Mouse (Mus musculus): ENCODE measurements around the gene Clhc1. TPM values are rescaled to one million over a fixed set of nuclear protein-coding genes. Genes with fewer than 3 reads are reported as not detected.

Gene Clhc1
- polyA plus RNA-seq, 1 experiment, result 0.49 TPM

- Histone ChIP-seq H3K4me3 (ENCODE audit: insufficient read depth, low read length) (no peak overlapping the region), H3K4me1 (ENCODE audit: control insufficient read depth, insufficient read depth, low read length) (no peaks in the 10 kb centered on the region), H3K27ac (ENCODE audit: insufficient read depth, low read length) (no peak overlapping the region)
- TF ChIP-seq POLR2A (IDR thresholded peaks at IDR 0.05; ENCODE audit: low read depth, low read length), result no peak
- TF ChIP-seq CTCF (IDR thresholded peaks at IDR 0.05; ENCODE audit: borderline replicate concordance, insufficient read depth, low read length), result no peak
These were observed 62.2 kb downstream of the Clhc1 start for GRCm38 (mm10) chr11:29609756-29610468.

- Histone ChIP-seq H3K4me1 (ENCODE audit: control insufficient read depth, insufficient read depth, low read length) (no peaks in the 10 kb centered on the region), H3K4me3 (ENCODE audit: insufficient read depth, low read length) (no peak overlapping the region), H3K27ac (ENCODE audit: insufficient read depth, low read length) (no peak overlapping the region)
- no peak for TF ChIP-seq CTCF (IDR thresholded peaks at IDR 0.05; ENCODE audit: borderline replicate concordance, insufficient read depth, low read length)
- TF ChIP-seq POLR2A (IDR thresholded peaks at IDR 0.05; ENCODE audit: low read depth, low read length), result no peak
These were observed 64.3 kb downstream of the Clhc1 start for GRCm38 (mm10) chr11:29612007-29612406.

GRCm38 (mm10) chr11:29613185-29613735 is 65.5 kb downstream of the Clhc1 start:
- Histone ChIP-seq H3K4me3 (ENCODE audit: insufficient read depth, low read length) (no peak overlapping the region), H3K27ac (ENCODE audit: insufficient read depth, low read length) (no peak overlapping the region), H3K4me1 (ENCODE audit: control insufficient read depth, insufficient read depth, low read length) (no peaks in the 10 kb centered on the region)
- TF ChIP-seq CTCF (IDR thresholded peaks at IDR 0.05; ENCODE audit: borderline replicate concordance, insufficient read depth, low read length) (no peak), POLR2A (IDR thresholded peaks at IDR 0.05; ENCODE audit: low read depth, low read length) (no peak)

GRCm38 (mm10) chr11:29614217-29614924 is 66.6 kb downstream of the Clhc1 start:
- no peaks in the 10 kb centered on the region for H3K4me1 ChIP-seq (ENCODE audit: control insufficient read depth, insufficient read depth, low read length)
- no peak overlapping the region for H3K4me3 ChIP-seq (ENCODE audit: insufficient read depth, low read length)
- no peak for TF ChIP-seq CTCF (IDR thresholded peaks at IDR 0.05; ENCODE audit: borderline replicate concordance, insufficient read depth, low read length)
- no peak for TF ChIP-seq POLR2A (IDR thresholded peaks at IDR 0.05; ENCODE audit: low read depth, low read length)
- H3K27ac ChIP-seq (ENCODE audit: insufficient read depth, low read length), result no peak overlapping the region

GRCm38 (mm10) chr11:29622030-29622790 is 74.5 kb downstream of the Clhc1 start:
- H3K27ac ChIP-seq (ENCODE audit: insufficient read depth, low read length), result no peak overlapping the region
- no peak for TF ChIP-seq POLR2A (IDR thresholded peaks at IDR 0.05; ENCODE audit: low read depth, low read length)
- TF ChIP-seq CTCF (IDR thresholded peaks at IDR 0.05; ENCODE audit: borderline replicate concordance, insufficient read depth, low read length), result no peak
- H3K4me1 ChIP-seq (ENCODE audit: control insufficient read depth, insufficient read depth, low read length), result peaks cover 4% of the 10 kb centered on the region
- no peak overlapping the region for H3K4me3 ChIP-seq (ENCODE audit: insufficient read depth, low read length)

GRCm38 (mm10) chr11:29623327-29623726 is 75.6 kb downstream of the Clhc1 start:
- Histone ChIP-seq H3K27ac (ENCODE audit: insufficient read depth, low read length) (no peak overlapping the region), H3K4me1 (ENCODE audit: control insufficient read depth, insufficient read depth, low read length) (peaks cover 4% of the 10 kb centered on the region), H3K4me3 (ENCODE audit: insufficient read depth, low read length) (no peak overlapping the region)
- TF ChIP-seq CTCF (IDR thresholded peaks at IDR 0.05; ENCODE audit: borderline replicate concordance, insufficient read depth, low read length) (no peak), POLR2A (IDR thresholded peaks at IDR 0.05; ENCODE audit: low read depth, low read length) (no peak)

GRCm38 (mm10) chr11:29626541-29626940 is 78.8 kb downstream of the Clhc1 start:
- Histone ChIP-seq H3K4me3 (ENCODE audit: insufficient read depth, low read length) (no peak overlapping the region), H3K4me1 (ENCODE audit: control insufficient read depth, insufficient read depth, low read length) (peaks cover 4% of the 10 kb centered on the region), H3K27ac (ENCODE audit: insufficient read depth, low read length) (peak overlapping the region; percentile 55; the same call in 1 of the 2 replicates)
- no peak for TF ChIP-seq POLR2A (IDR thresholded peaks at IDR 0.05; ENCODE audit: low read depth, low read length)
- no peak for TF ChIP-seq CTCF (IDR thresholded peaks at IDR 0.05; ENCODE audit: borderline replicate concordance, insufficient read depth, low read length)

- Histone ChIP-seq H3K27ac (ENCODE audit: insufficient read depth, low read length) (no peak overlapping the region), H3K4me1 (ENCODE audit: control insufficient read depth, insufficient read depth, low read length) (peaks cover 4% of the 10 kb centered on the region), H3K4me3 (ENCODE audit: insufficient read depth, low read length) (no peak overlapping the region)
- no peak for TF ChIP-seq POLR2A (IDR thresholded peaks at IDR 0.05; ENCODE audit: low read depth, low read length)
- no peak for TF ChIP-seq CTCF (IDR thresholded peaks at IDR 0.05; ENCODE audit: borderline replicate concordance, insufficient read depth, low read length)
These were observed 80.0 kb downstream of the Clhc1 start for GRCm38 (mm10) chr11:29627706-29628105.

Other genes starting within 250 kb of the Clhc1 start
- 40.3 and 41.7 TPM in 2 replicates for gene Ccdc88a, start 174.3 kb upstream of the Clhc1 start, polyA plus RNA-seq (2011; ENCODE audit: insufficient read length, low read depth, missing spikeins)
- 22.5 and 24.0 TPM in 2 replicates for gene Prorsd1, start 32.9 kb upstream of the Clhc1 start, polyA plus RNA-seq (2011; ENCODE audit: insufficient read length, low read depth, missing spikeins)
- gene Mtif2, start 21.5 kb upstream of the Clhc1 start, polyA plus RNA-seq (2011; ENCODE audit: insufficient read length, low read depth, missing spikeins), result 23.8 TPM in 2 replicates
- gene Rps27a, start 159 bp downstream of the Clhc1 start, polyA plus RNA-seq (2011; ENCODE audit: insufficient read length, low read depth, missing spikeins), result 1,861 and 1,959 TPM in 2 replicates
- 773 and 1,145 TPM in 2 replicates for gene Rtn4, start 145.0 kb downstream of the Clhc1 start, polyA plus RNA-seq (2011; ENCODE audit: insufficient read length, low read depth, missing spikeins)